Mouse (Mus musculus): Measurements from ENCODE around the gene Gm813.

Gene Gm813

DNA sequence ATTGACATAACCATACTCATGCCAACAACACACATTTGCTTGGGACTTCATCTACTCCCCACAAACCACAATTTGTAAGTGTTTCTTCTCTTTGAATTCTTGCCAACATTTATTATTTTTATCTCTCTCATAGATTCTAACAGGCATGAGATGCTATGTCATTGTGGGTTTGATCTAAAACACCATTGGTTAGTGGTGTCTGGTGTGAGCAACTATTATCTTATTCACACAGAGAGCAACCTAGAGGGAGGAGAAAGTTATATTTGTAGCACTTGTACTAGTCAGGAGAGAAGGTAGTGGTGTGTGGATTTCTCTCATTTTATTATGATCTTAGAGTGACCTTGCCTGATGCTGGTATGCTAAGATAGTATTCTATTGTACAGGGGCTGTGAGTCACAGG lies 12.1 kb downstream of the Gm813 start:
- no peak for DNase-seq (ENCODE audit: low spot score)

- no peak for DNase-seq (ENCODE audit: low spot score)
Measured at GRCm38 (mm10) chr16:58603831-58604230, 12.9 kb downstream of the Gm813 start.

- no peak for DNase-seq (ENCODE audit: low spot score)
Measured at GRCm38 (mm10) chr16:58600846-58601245, 15.9 kb downstream of the Gm813 start.

- no peak for DNase-seq (ENCODE audit: low spot score)
Measured at GRCm38 (mm10) chr16:58591299-58591698, 25.5 kb downstream of the Gm813 start.

DNA sequence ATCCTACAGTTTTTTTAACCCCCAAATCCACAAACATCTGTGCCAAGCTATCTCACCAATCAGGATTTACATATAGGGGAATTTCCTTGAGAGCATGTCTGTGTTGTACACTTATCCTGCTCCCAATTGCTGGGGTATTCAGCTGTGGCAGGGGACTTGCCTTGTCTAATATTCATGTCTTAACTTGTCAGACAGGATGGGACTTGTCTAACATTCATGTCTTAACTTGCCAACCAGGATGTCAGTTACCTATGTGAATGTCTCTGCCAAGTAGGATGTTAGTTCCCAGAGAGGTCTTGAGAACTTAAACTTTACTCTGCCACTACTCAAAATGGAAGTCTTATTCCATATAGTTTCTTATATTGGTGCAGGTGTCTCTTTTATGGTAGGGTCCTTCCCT lies 27.3 kb downstream of the Gm813 start:
- no peak for DNase-seq (ENCODE audit: low spot score)

DNA sequence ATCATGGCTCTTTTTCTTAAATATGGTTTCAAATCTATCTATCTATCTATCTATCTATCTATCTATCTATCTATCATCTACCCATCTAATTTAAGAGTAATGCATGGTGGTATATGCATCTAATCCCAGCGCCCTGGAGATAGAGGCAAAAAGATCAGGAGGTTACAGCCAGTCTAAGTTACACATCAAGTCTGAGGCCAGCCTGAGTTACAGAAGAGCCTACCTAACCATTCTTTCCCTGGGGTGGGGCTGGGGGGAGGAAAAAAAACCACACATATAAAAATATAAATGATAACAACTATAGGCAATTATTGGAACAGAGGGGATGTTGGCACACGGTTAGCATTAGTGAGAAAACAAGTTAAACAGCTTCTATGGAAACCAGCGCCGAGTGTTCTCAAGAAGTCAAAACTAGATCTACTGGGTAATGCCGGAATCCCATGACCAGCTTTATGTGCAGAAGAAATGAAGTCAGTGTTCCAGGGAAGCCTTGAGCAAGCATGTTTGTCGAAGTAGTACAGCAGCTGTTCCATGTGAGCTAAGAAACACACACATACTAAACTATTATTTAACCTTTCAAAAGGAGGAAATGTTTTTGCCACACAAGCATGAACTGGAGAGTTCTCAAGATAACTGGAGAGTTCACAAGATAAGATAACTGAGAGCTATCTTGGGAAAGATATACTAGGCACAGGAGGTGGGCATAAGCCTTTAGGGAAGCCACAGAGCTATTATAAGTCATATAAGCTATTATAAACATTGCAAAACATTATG lies 42.6 kb downstream of the Gm813 start:
- no peak for DNase-seq (ENCODE audit: low spot score)

DNA sequence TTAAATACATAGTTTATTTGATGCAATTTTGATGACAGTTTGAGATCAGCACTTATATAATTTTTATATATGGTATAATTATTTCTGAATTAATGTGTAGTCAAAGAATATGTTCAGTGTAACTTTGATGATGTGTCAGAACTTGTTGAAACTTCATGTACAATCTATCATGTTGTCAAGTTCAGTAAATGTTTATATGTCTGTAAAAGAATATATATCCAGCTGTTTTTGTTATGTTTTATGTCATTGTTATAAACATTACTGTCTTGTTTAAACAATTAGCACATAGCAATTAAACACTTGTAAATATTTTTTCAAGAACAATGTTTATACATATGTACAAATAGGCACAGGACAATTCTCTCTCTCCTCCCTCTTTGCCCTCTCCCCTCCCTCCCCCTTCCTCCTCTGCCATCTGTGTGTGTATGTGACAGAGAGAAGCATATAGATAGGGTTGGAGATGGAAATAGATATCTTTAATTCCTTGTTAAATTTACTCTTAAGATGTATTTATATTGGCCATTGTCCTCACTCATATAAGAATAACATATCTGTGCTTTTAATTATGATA lies 46.0 kb downstream of the Gm813 start:
- DNase-seq (ENCODE audit: low spot score): no peak
